Mouse (Mus musculus) testis, adult 2 months (tissue): Measurements from ENCODE around the gene Cog5. TPM values are rescaled to one million over a fixed set of nuclear protein-coding genes. Genes with fewer than 3 reads are reported as not detected.
A peak's percentile ranks its signal among the peaks of the same experiment; 100 is the strongest.
"Not testable (repeated sequence)": the region's sequence is repeated elsewhere in the genome, so short reads cannot be mapped to it uniquely, and the experiment has no call there.

Experiments used
- H3K27ac ChIP-seq: fragments of 200-500 bp; 2 replicates; pipeline ENCODE4 v1.5.1; 2012; ENCODE audit warnings: low read depth, low read length; ENCODE audit not compliant: control insufficient read depth, insufficient read depth
- H3K27me3 ChIP-seq: fragments of 200-500 bp; 2 replicates; pipeline ENCODE4 v1.6.1; 2012; ENCODE audit warnings: mild to moderate bottlenecking, low read length, moderate library complexity; ENCODE audit not compliant: control insufficient read depth, insufficient read depth
- H3K36me3 ChIP-seq: fragments of 200-500 bp; 2 replicates; pipeline ENCODE4 v1.6.1; 2012; ENCODE audit warnings: mild to moderate bottlenecking, low read length; ENCODE audit not compliant: control insufficient read depth, insufficient read depth
- H3K4me1 ChIP-seq: fragments of 200-500 bp; 2 replicates; pipeline ENCODE4 v1.6.1; 2012; ENCODE audit warnings: low read length; ENCODE audit not compliant: control insufficient read depth, insufficient read depth
- H3K4me3 ChIP-seq: fragments of 200-500 bp; 2 replicates; pipeline ENCODE4 v1.5.1; 2012; ENCODE audit warnings: low read depth, mild to moderate bottlenecking, low read length, moderate library complexity, mixed read lengths; ENCODE audit not compliant: control insufficient read depth
- CTCF ChIP-seq: fragments of 200-500 bp; IDR thresholded peaks from 2 replicates; pipeline ENCODE4 v1.5.1; 2012; ENCODE audit warnings: low read depth, mild to moderate bottlenecking, inconsistent platforms, low read length, moderate library complexity; ENCODE audit not compliant: control insufficient read depth, insufficient read depth, insufficient replicate concordance
- POLR2A ChIP-seq: fragments of 200-500 bp; IDR thresholded peaks from 2 replicates; pipeline ENCODE4 v1.6.1; 2012; ENCODE audit warnings: low read depth, mild to moderate bottlenecking, inconsistent platforms, low read length, moderate library complexity; ENCODE audit not compliant: control insufficient read depth
- polyA plus RNA-seq: library from polyadenylated mRNA; depleted of rRNA; stranded (reverse); fragments of >200 nt; gene quantifications from 2 replicates; pipeline ENCODE4 v1.2.3, GENCODE M21; 2012; rRNA removed

Gene Cog5
- polyA plus RNA-seq, result 17.4 and 19.3 TPM in 2 replicates

- TF ChIP-seq CTCF, result 0 out of 2 replicates have a peak, but pooled peaks have one; percentile 17
- no peak; the same call in none of the 2 replicates for TF ChIP-seq POLR2A
- peak within 1 kb of the TSS; percentile 90 for H3K27ac ChIP-seq
- H3K4me1 ChIP-seq, result peaks cover 7% of the 10 kb centered on the region
- H3K4me3 ChIP-seq, result peak within 1 kb of the TSS; percentile 100
- no peaks in the 10 kb centered on the region for H3K27me3 ChIP-seq
- H3K36me3 ChIP-seq, result no peaks in the 10 kb centered on the region
Measured at GRCm38 (mm10) chr12:31654197-31654964, at the start of gene Cog5, which contains the start of gene Dus4l. Gene Cog5 (plus strand): TSS chr12:31654869. Gene Dus4l (minus strand): TSS chr12:31654826.

- no peaks in the 10 kb centered on the region for H3K27me3 ChIP-seq
- no peak overlapping the region for H3K27ac ChIP-seq
- TF ChIP-seq POLR2A (no peak), CTCF (no peak)
- H3K36me3 ChIP-seq, result no peaks in the 10 kb centered on the region
- no peaks in the 10 kb centered on the region for H3K4me1 ChIP-seq
- no peak overlapping the region for H3K4me3 ChIP-seq
Measured at GRCm38 (mm10) chr12:31604894-31605293, 49.8 kb upstream of the Cog5 start.

GRCm38 (mm10) chr12:31608138-31608537 lies 46.5 kb upstream of the Cog5 start:
- Histone ChIP-seq H3K27me3 (no peaks in the 10 kb centered on the region), H3K27ac (no peak overlapping the region), H3K4me1 (no peaks in the 10 kb centered on the region), H3K4me3 (no peak overlapping the region), H3K36me3 (no peaks in the 10 kb centered on the region)
- no peak for TF ChIP-seq POLR2A
- no peak for TF ChIP-seq CTCF

GRCm38 (mm10) chr12:31613353-31613752 lies 41.3 kb upstream of the Cog5 start:
- H3K27ac ChIP-seq, result no peak overlapping the region
- TF ChIP-seq POLR2A (no peak), CTCF (no peak)
- no peaks in the 10 kb centered on the region for H3K4me1 ChIP-seq
- no peak overlapping the region for H3K4me3 ChIP-seq
- no peaks in the 10 kb centered on the region for H3K27me3 ChIP-seq
- H3K36me3 ChIP-seq, result no peaks in the 10 kb centered on the region; the same call in 1 of the 2 replicates

GRCm38 (mm10) chr12:31620106-31620505 lies 34.6 kb upstream of the Cog5 start:
- Histone ChIP-seq H3K4me3 (no peak overlapping the region), H3K36me3 (no peaks in the 10 kb centered on the region; the same call in none of the 2 replicates), H3K27me3 (no peaks in the 10 kb centered on the region), H3K4me1 (no peaks in the 10 kb centered on the region), H3K27ac (no peak overlapping the region)
- no peak for TF ChIP-seq POLR2A
- TF ChIP-seq CTCF, result no peak

GRCm38 (mm10) chr12:31625016-31625415 lies 29.7 kb upstream of the Cog5 start:
- Histone ChIP-seq H3K4me1 (no peaks in the 10 kb centered on the region), H3K4me3 (no peak overlapping the region), H3K27me3 (no peaks in the 10 kb centered on the region), H3K36me3 (no peaks in the 10 kb centered on the region), H3K27ac (no peak overlapping the region)
- TF ChIP-seq CTCF (no peak), POLR2A (no peak)

GRCm38 (mm10) chr12:31628396-31628795 lies 26.3 kb upstream of the Cog5 start:
- H3K27me3 ChIP-seq, H3K4me3 ChIP-seq, H3K36me3 ChIP-seq, H3K27ac ChIP-seq, H3K4me1 ChIP-seq: not testable (repeated sequence)
